Mouse (Mus musculus) midbrain, embryonic 11.5 days (tissue): ENCODE data around the gene Glp1r. TPM values are rescaled to one million over a fixed set of nuclear protein-coding genes. Genes with fewer than 3 reads are reported as not detected.

ENCODE experiments used
- ATAC-seq: fragments of 200-750 bp; cut with Nextera tagmentation; 2 replicates; pipeline ENCODE4 v1.8.0; 2017; ENCODE audit warnings: moderate TSS enrichment, moderate library complexity; ENCODE audit not compliant: low FRiP score
- DNase-seq: peaks from one replicate; pipeline ENCODE4 v3.0.0; 2015; ENCODE audit warnings: low spot score; ENCODE audit errors: missing footprints
- H3K27ac ChIP-seq: fragments of 300-500 bp; sonication (generic); 2 replicates; pipeline ENCODE4 v1.5.1; 2014; ENCODE audit warnings: low read depth, low read length
- H3K27me3 ChIP-seq: fragments of 300-500 bp; sonication (generic); 2 replicates; pipeline ENCODE4 v1.6.1; 2014; ENCODE audit warnings: mild to moderate bottlenecking, low read length, moderate library complexity, mixed read lengths; ENCODE audit not compliant: control insufficient read depth, insufficient read depth
- H3K36me3 ChIP-seq: fragments of 300-500 bp; sonication (generic); 2 replicates; pipeline ENCODE4 v1.6.1; 2014; ENCODE audit warnings: mild to moderate bottlenecking, low read length, moderate library complexity, mixed read lengths; ENCODE audit not compliant: control insufficient read depth, insufficient read depth
- H3K4me1 ChIP-seq: fragments of 300-500 bp; sonication (generic); 2 replicates; pipeline ENCODE4 v1.6.1; 2014; ENCODE audit warnings: low read length; ENCODE audit not compliant: control insufficient read depth, insufficient read depth
- H3K4me2 ChIP-seq: fragments of 300-500 bp; sonication (generic); 2 replicates; pipeline ENCODE4 v1.6.1; 2014; ENCODE audit warnings: mild to moderate bottlenecking, moderate library complexity
- H3K4me3 ChIP-seq: fragments of 300-500 bp; sonication (generic); 2 replicates; pipeline ENCODE4 v1.5.1; 2014; ENCODE audit warnings: low read depth, low read length
- H3K9ac ChIP-seq: fragments of 300-500 bp; sonication (generic); 2 replicates; pipeline ENCODE4 v1.6.1; 2014; ENCODE audit warnings: low read length
- H3K9me3 ChIP-seq: fragments of 300-500 bp; sonication (generic); 2 replicates; pipeline ENCODE4 v1.6.1; 2016; ENCODE audit warnings: low read length; ENCODE audit not compliant: control insufficient read depth
- WGBS: fragments of 180-500 bp; shearing (Covaris S2); extraction: QIAGEN DNeasy Blood & Tissue Kit; methylation state at CpG from one replicate; pipeline ENCODE4 v1.1.7; 2014; 5-methylcytosine and 5-hydroxymethylcytosine counted together
- polyA plus RNA-seq: library from polyadenylated mRNA; unstranded; fragments of >200 nt; fragmentation: Nextera tagmentation; extraction: Ambion mirVana; gene quantifications from 2 replicates; pipeline ENCODE4 v1.2.1, GENCODE M21; 2014

Gene Glp1r
- polyA plus RNA-seq, result 0.04 and 0.10 TPM in 2 replicates

DNA sequence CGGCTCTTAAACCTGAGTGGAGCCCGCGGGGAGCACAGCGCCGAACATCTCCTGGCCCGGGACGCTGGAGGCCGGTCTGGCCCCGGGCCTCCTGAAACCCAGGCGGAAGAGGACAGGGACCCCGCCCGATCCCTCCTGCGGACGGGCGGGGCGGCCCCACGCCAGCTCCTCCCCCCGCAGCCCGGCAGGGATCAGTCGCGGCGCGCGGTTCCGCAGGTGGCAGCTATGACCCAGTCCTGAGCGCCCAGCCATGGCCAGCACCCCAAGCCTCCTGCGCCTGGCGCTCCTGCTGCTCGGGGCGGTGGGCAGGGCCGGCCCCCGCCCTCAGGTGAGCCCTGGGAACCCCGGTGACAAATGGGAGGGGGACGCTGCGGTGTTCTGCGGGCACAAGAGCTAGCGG is at the start of gene Glp1r:
Gene Glp1r (plus strand): TSS at position 191 of the 400 bp plus-strand sequence.
- no peak for ATAC-seq
- WGBS, result 2% methylated on average over 37 of the region's 37 CpGs
- H3K9ac ChIP-seq, result peak within 1 kb of the TSS; percentile 66
- H3K4me2 ChIP-seq, result peak within 1 kb of the TSS; percentile 96
- H3K4me1 ChIP-seq, result peaks cover 7% of the 10 kb centered on the region; the same call in 1 of the 2 replicates
- no peaks in the 10 kb centered on the region for H3K9me3 ChIP-seq
- peaks cover 20% of the 10 kb centered on the region for H3K27me3 ChIP-seq
- no peak for DNase-seq
- H3K36me3 ChIP-seq, result no peaks in the 10 kb centered on the region
- peak within 1 kb of the TSS; percentile 46 for H3K4me3 ChIP-seq
- H3K27ac ChIP-seq, result no peak within 1 kb of the TSS

DNA sequence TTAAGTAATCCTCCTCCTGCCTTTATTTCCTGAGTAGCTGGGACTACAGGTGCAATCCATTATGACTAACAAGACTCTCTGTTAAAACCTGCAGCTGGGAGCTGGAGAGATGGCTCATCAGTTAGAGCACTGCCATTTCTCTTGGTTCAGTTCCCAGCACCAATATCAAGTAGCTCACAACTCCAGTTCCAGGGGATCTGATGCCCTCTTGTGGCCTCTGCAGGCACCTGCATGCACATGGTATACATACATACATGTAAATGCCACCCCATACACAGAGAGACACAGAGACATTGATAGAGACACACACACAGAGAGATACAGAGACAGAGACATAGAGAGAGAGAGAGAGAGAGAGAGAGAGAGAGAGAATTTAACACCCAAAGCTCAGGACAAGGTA is 49.3 kb upstream of the Glp1r start:
- no peaks in the 10 kb centered on the region for H3K27me3 ChIP-seq
- DNase-seq (no peak), ATAC-seq (no peak)
- no peak overlapping the region for H3K4me2 ChIP-seq
- H3K27ac ChIP-seq, result no peak overlapping the region
- no peaks in the 10 kb centered on the region for H3K4me1 ChIP-seq
- no peak overlapping the region for H3K4me3 ChIP-seq
- H3K9ac ChIP-seq, result no peak overlapping the region
- H3K36me3 ChIP-seq, result no peaks in the 10 kb centered on the region
- H3K9me3 ChIP-seq, result no peaks in the 10 kb centered on the region

DNA sequence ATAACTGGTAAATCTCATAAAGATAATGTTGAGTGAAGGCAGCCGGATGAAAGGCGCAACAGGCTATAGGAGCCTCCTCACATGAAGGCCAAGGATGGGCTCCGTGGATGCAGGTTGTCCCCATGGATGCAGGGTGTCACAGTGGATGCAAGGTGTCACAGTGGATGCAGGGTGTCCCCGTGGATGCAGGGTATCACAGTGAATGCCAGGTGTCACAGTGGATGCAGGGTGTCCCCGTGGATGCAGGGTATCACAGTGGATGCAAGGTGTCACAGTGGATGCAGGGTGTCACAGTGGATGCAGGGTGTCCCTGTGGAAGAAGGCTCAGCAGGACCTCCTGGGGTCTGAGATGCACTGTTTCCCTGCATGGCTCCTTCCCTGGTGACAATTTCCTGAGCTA is 44.3 kb upstream of the Glp1r start:
- Histone ChIP-seq H3K27me3 (no peaks in the 10 kb centered on the region), H3K9ac (no peak overlapping the region), H3K27ac (no peak overlapping the region), H3K9me3 (no peaks in the 10 kb centered on the region), H3K36me3 (no peaks in the 10 kb centered on the region), H3K4me1 (peaks cover 3% of the 10 kb centered on the region), H3K4me3 (no peak overlapping the region), H3K4me2 (no peak overlapping the region)
- WGBS, result 88% methylated on average over 5 of the region's 5 CpGs
- DNase-seq, result no peak
- no peak for ATAC-seq

DNA sequence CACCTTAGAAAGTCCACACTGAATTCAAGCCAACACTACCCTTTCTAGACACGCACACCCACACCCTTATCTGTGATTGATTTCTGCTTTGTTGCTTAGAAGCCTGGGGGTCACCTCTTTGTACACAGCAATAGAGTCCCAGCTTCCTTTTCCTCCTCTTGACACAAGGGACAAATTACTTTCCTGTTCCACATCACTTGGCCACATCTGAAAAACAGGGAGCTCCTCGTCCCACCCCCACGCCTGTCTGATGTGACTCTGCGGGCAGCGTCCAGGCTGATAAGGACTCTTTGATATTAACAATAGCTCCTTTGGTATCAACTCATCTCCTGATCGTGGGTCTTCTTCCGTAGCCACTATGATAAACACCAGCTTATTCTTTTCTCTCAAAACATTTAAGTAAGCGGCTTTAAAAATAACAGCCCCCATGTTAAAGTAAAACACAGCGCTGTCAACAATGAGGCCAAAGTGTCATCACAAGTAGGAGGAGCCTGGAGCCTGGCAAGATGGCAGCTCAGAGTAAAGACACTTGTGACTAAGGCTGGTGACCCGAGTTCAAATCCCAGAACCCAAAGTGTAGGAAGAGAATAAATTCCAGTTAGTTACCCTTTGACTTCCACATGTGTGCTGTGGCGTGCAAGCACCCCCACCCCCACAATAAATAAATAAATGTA is 42.9 kb upstream of the Glp1r start:
- Histone ChIP-seq H3K27me3 (no peaks in the 10 kb centered on the region), H3K27ac (no peak overlapping the region), H3K9me3 (no peaks in the 10 kb centered on the region), H3K4me2 (no peak overlapping the region), H3K4me3 (no peak overlapping the region), H3K36me3 (no peaks in the 10 kb centered on the region), H3K4me1 (peaks cover 3% of the 10 kb centered on the region), H3K9ac (no peak overlapping the region)
- DNase-seq (no peak), ATAC-seq (no peak)
- WGBS, result 73% methylated on average over 11 of the region's 11 CpGs

DNA sequence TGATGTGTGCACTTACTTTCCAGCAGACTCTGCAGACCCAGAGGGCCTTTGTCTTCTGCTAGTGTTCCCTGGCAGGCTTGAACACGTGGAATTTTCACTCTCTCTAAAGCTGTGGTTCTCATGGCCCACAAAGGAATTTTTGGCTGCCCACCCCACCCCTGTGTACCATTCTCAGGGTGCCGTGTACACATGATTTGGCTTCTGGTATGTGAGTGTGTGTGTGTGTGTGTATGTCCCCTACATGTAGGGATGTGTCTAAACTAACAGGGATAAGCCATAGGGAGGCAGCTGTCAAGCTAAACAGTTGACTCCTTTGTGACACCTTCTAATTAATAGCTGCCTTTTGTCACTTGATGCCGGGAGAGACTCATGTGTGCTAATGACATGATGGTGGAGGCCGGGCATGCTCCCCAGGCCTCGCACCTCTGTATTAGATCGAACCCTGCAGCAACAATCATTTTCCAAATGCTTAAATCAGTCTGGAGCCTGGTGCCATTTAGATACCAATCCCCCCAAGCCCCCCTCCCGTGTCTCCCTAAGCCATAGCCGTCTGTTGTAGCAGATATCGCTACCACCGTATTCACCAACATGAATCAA is 41.5 kb upstream of the Glp1r start:
- Histone ChIP-seq H3K9me3 (no peaks in the 10 kb centered on the region), H3K27ac (peak overlapping the region; percentile 37; the same call in 1 of the 2 replicates)

DNA sequence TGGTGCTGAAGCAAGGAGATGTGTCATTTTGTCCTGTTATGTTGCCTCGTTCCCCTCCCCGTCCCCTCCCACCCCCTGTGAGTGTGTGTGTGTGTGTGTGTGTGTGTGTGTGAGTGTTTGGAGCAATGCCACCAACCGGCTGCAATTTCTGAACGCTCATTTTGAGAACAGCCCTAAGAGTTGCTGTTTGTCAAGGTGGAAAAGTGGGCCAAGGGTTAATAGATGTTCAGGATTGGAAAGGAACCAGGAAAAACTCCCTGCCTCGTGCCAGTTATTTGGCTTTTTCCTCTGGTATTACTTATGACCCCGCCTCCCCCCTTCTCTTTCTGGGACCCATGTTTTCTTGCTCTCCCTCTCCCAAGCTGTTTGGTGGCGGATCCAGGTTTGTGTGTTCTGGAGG is 41.0 kb upstream of the Glp1r start:
- H3K36me3 ChIP-seq, result no peaks in the 10 kb centered on the region
- H3K4me2 ChIP-seq, result no peak overlapping the region
- H3K9me3 ChIP-seq, result no peaks in the 10 kb centered on the region
- no peak overlapping the region for H3K27ac ChIP-seq
- 79% methylated on average over 7 of the region's 7 CpGs for WGBS
- ATAC-seq (no peak), DNase-seq (no peak)
- H3K27me3 ChIP-seq, result no peaks in the 10 kb centered on the region
- H3K4me3 ChIP-seq, result no peak overlapping the region
- H3K4me1 ChIP-seq, result peaks cover 3% of the 10 kb centered on the region
- H3K9ac ChIP-seq, result no peak overlapping the region

More for the DNA sequence above, 41.5 kb upstream of the Glp1r start:
- Histone ChIP-seq H3K4me1 (peaks cover 3% of the 10 kb centered on the region), H3K36me3 (no peaks in the 10 kb centered on the region), H3K4me3 (no peak overlapping the region), H3K4me2 (no peak overlapping the region), H3K9ac (no peak overlapping the region), H3K27me3 (no peaks in the 10 kb centered on the region)
- DNase-seq (no peak), ATAC-seq (peak; percentile 27; the same call in 1 of the 2 replicates)
- 56% methylated on average over 10 of the region's 10 CpGs for whole genome bisulfite sequencing

DNA sequence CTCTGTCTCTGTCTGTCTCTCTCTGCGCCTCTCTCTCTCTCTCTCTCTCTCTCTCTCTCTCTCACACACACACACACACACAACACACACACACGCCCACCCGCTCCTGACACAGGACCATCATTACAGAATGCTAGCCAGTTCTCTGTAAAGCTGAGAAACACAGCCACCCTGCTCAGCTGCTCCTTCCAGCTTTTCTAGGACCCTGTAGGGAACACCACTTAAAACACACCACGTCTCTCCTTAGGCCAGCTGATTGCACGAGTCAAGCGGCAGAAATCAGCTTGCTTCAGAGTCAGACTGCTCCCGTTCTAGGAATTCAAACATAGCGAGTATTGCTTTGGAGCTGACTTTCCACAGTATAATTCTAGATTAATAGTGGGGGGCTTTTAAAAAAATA is 35.3 kb upstream of the Glp1r start:
- 73% methylated on average over 8 of the region's 8 CpGs for WGBS
- Histone ChIP-seq H3K27ac (no peak overlapping the region), H3K9me3 (no peaks in the 10 kb centered on the region), H3K36me3 (no peaks in the 10 kb centered on the region), H3K27me3 (no peaks in the 10 kb centered on the region), H3K4me2 (no peak overlapping the region), H3K4me1 (no peaks in the 10 kb centered on the region), H3K4me3 (no peak overlapping the region), H3K9ac (no peak overlapping the region)
- DNase-seq, result no peak
- ATAC-seq, result no peak

DNA sequence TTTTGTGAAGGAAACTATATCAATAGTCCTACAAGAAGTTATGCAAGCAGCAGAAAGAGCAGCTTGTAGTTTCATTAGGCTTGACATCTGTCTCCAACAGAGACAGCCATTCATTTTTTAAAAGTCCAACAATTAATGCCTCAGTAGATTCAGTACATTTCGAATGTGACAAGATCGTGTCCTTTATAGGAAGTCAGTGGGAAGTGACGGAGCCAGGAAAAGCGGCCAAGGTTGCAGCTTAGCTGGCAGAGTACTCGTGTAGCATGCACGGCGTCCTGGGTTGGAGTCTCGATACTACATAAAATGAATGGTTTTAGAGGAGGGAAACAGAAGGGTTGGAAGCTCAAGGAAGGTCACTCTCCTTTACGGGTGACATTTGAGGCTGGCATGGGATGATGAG is 34.7 kb upstream of the Glp1r start:
- H3K4me1 ChIP-seq, result no peaks in the 10 kb centered on the region
- WGBS, result 90% methylated on average over 9 of the region's 9 CpGs
- H3K4me3 ChIP-seq, result no peak overlapping the region

DNA sequence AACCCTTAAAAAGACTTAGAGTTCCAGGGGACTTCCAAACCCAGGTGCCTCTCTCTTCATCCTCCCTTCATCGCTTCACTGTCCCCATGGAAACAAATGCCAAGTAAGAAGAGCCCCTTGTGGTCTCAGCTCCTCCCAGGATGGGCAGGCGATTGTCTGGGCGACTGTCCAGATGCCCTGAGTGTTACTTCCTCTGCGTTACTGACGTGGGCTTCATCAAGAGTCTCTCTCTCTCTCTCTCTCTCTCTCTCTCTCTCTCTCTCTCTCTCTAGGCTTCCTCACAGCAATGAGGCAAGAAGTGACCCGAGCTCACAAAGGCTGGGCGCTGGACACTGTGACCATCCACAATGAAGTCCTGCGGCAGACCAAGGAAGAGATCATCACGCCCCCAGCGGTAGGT is 30.6 kb upstream of the Glp1r start:
- Histone ChIP-seq H3K9ac (no peak overlapping the region), H3K27ac (no peak overlapping the region), H3K4me2 (no peak overlapping the region), H3K4me3 (no peak overlapping the region), H3K4me1 (no peaks in the 10 kb centered on the region), H3K27me3 (no peaks in the 10 kb centered on the region), H3K36me3 (no peaks in the 10 kb centered on the region), H3K9me3 (peaks cover 3% of the 10 kb centered on the region; the same call in 1 of the 2 replicates)
- ATAC-seq (no peak), DNase-seq (peak; percentile 80)
- WGBS, result 39% methylated on average over 10 of the region's 10 CpGs

More for the DNA sequence above, 34.7 kb upstream of the Glp1r start:
- Histone ChIP-seq H3K27me3 (no peaks in the 10 kb centered on the region), H3K27ac (no peak overlapping the region), H3K36me3 (no peaks in the 10 kb centered on the region), H3K9ac (no peak overlapping the region), H3K9me3 (no peaks in the 10 kb centered on the region), H3K4me2 (no peak overlapping the region)
- DNase-seq, result no peak
- ATAC-seq, result no peak
